Comparison of ENCODE assay signal across 8 mouse cellular contexts in genomic region chr1:157286561-157286960, GRCm38 (mm10).
DNase-seq lines count a peak whose midpoint lies in the region; ATAC-seq and TF ChIP-seq lines count a peak whose summit lies in the region.

No protein-coding gene starts in this region.

- H3K36me3 ChIP-seq in hindbrain, embryonic 11.5 days (ENCODE audit: control insufficient read depth, insufficient read depth, low read length), result no peaks in the 10 kb centered on the region
- H3K36me3 ChIP-seq in hindbrain, embryonic 13.5 days, result no peaks in the 10 kb centered on the region

- peak; percentile 61 for DNase-seq in hindbrain, embryonic 11.5 days (ENCODE audit: low spot score)
- DNase-seq in A20 (ENCODE audit: low read depth, low spot score), result peak; percentile 38
- DNase-seq in adipocyte (ENCODE audit: low spot score), result peak; percentile 47
- peak; percentile 65 to 76 for DNase-seq in kidney, postnatal 25 days
- DNase-seq in thymus, postnatal 36 days, result no peak

- TF ChIP-seq POLR2A in cortical plate, adult 2 months (IDR thresholded peaks at IDR 0.05; ENCODE audit: extremely low read depth, insufficient read depth, low read length), result no peak

- no peak overlapping the region for H3K4me2 ChIP-seq in hindbrain, embryonic 11.5 days (replicated peaks; ENCODE audit: low read depth, low read length)
- no peak overlapping the region for H3K4me2 ChIP-seq in hindbrain, embryonic 13.5 days

- TF ChIP-seq CTCF in cortical plate, adult 2 months (IDR thresholded peaks at IDR 0.05; ENCODE audit: extremely low read depth, insufficient read depth, low read length), result peak; percentile 36

- ATAC-seq in hindbrain, embryonic 11.5 days (ENCODE audit: low FRiP score), result peak; percentile 51; the same call in 1 of the 2 replicates
- no peak for ATAC-seq in hindbrain, embryonic 13.5 days (ENCODE audit: low FRiP score)
- ATAC-seq in megakaryocyte-erythroid progenitor cell, adult 5-6 weeks (replicated peaks; ENCODE audit: low FRiP score, low TSS enrichment, poor library complexity, severe bottlenecking), result peak; percentile 81

- WGBS in hindbrain, embryonic 11.5 days, result 20% methylated on average over 4 of the region's 4 CpGs
- WGBS in hindbrain, embryonic 13.5 days, result 14% methylated on average over 4 of the region's 4 CpGs

- H3K27me3 ChIP-seq in hindbrain, embryonic 11.5 days (ENCODE audit: control insufficient read depth, insufficient read depth, low read length), result no peaks in the 10 kb centered on the region
- H3K27me3 ChIP-seq in hindbrain, embryonic 13.5 days, result no peaks in the 10 kb centered on the region

- no peaks in the 10 kb centered on the region for H3K9me3 ChIP-seq in hindbrain, embryonic 11.5 days (ENCODE audit: control insufficient read depth, low read length)
- no peaks in the 10 kb centered on the region for H3K9me3 ChIP-seq in hindbrain, embryonic 13.5 days

- H3K9ac ChIP-seq in hindbrain, embryonic 11.5 days (ENCODE audit: low read depth, low read length), result no peak overlapping the region
- no peak overlapping the region for H3K9ac ChIP-seq in hindbrain, embryonic 13.5 days

- H3K27ac ChIP-seq in hindbrain, embryonic 11.5 days (ENCODE audit: low read depth, low read length), result no peak overlapping the region
- no peak overlapping the region for H3K27ac ChIP-seq in hindbrain, embryonic 13.5 days
- H3K27ac ChIP-seq in cortical plate, adult 2 months (ENCODE audit: insufficient read depth, low read length), result no peak overlapping the region

- H3K4me1 ChIP-seq in hindbrain, embryonic 11.5 days (replicated peaks; ENCODE audit: control insufficient read depth, insufficient read depth, low read length), result no peaks in the 10 kb centered on the region
- H3K4me1 ChIP-seq in hindbrain, embryonic 13.5 days (replicated peaks), result peaks cover 4% of the 10 kb centered on the region; the same call in 1 of the 2 replicates
- H3K4me1 ChIP-seq in cortical plate, adult 2 months (ENCODE audit: control insufficient read depth, insufficient read depth, low read length), result no peaks in the 10 kb centered on the region; the same call in 1 of the 2 replicates

- H3K4me3 ChIP-seq in hindbrain, embryonic 11.5 days (ENCODE audit: low read depth, low read length), result no peak overlapping the region
- no peak overlapping the region for H3K4me3 ChIP-seq in hindbrain, embryonic 13.5 days
- no peak overlapping the region for H3K4me3 ChIP-seq in cortical plate, adult 2 months (ENCODE audit: insufficient read depth, low read length)

Comparison
In these comparisons a context has a peak if more than half of its experiments do, and no peak if none do; other contexts are left out.
1. DNase-seq: peak in hindbrain, embryonic 11.5 days (single experiment), A20 (single experiment), adipocyte (single experiment) and kidney, postnatal 25 days (2 of 2); none in thymus, postnatal 36 days (0 of 2).